Mouse (Mus musculus) kidney, postnatal 0 days (tissue): ENCODE results near the gene Mroh3. TPM values are rescaled to one million over a fixed set of nuclear protein-coding genes. Genes with fewer than 3 reads are reported as not detected.

Source experiments
- ATAC-seq: fragments of 200-750 bp; cut with Nextera tagmentation; replicated peaks from 2 replicates; pipeline ENCODE4 v1.8.0; 2017; ENCODE audit warnings: low read depth, moderate number of reproducible peaks, moderate TSS enrichment, moderate library complexity; ENCODE audit not compliant: low FRiP score
- DNase-seq: peaks from one replicate; pipeline ENCODE4 v3.0.0-alpha.2; 2016; ENCODE audit warnings: low spot score
- H3K27ac ChIP-seq: fragments of 300-500 bp; sonication (generic); 2 replicates; pipeline ENCODE4 v1.5.1; 2014; ENCODE audit warnings: mild to moderate bottlenecking
- H3K27me3 ChIP-seq: fragments of 300-500 bp; sonication (generic); 2 replicates; pipeline ENCODE4 v1.6.1; 2014; ENCODE audit warnings: low read length, mixed read lengths; ENCODE audit not compliant: insufficient read depth
- H3K36me3 ChIP-seq: fragments of 300-500 bp; sonication (generic); 2 replicates; pipeline ENCODE4 v1.6.1; 2014; ENCODE audit warnings: low read length, mixed read lengths; ENCODE audit not compliant: insufficient read depth
- H3K4me1 ChIP-seq: fragments of 300-500 bp; sonication (generic); replicated peaks from 2 replicates; pipeline ENCODE4 v1.6.1; 2014; ENCODE audit warnings: antibody characterized with exemption, low read length, mixed read lengths; ENCODE audit not compliant: insufficient read depth
- H3K4me2 ChIP-seq: fragments of 300-500 bp; sonication (generic); 2 replicates; pipeline ENCODE4 v1.6.1; 2014; ENCODE audit warnings: mild to moderate bottlenecking, low read length, moderate library complexity, mixed read lengths
- H3K4me3 ChIP-seq: fragments of 300-500 bp; sonication (generic); replicated peaks from 2 replicates; pipeline ENCODE4 v1.5.1; 2014; ENCODE audit warnings: low read depth, low read length
- H3K9ac ChIP-seq: fragments of 300-500 bp; sonication (generic); 2 replicates; pipeline ENCODE4 v1.6.1; 2014; ENCODE audit warnings: low read depth, low read length
- H3K9me3 ChIP-seq: fragments of 300-500 bp; sonication (generic); replicated peaks from 2 replicates; pipeline ENCODE4 v1.6.1; 2016; ENCODE audit warnings: low read length, inconsistent platforms, mixed read lengths
- CTCF ChIP-seq: IDR thresholded peaks from 2 replicates; pipeline ENCODE4 v1.5.1; 2016; ENCODE audit warnings: antibody characterized with exemption, low read depth, mild to moderate bottlenecking, moderate library complexity
- WGBS: fragments of 180-500 bp; shearing (Covaris S2); extraction: QIAGEN DNeasy Blood & Tissue Kit; methylation state at CpG from one replicate; pipeline ENCODE4 v1.1.7; 2014; 5-methylcytosine and 5-hydroxymethylcytosine counted together
- polyA plus RNA-seq: library from polyadenylated mRNA; unstranded; fragments of >200 nt; fragmentation: Nextera tagmentation; extraction: Ambion mirVana; gene quantifications from 2 replicates; pipeline ENCODE4 v1.2.1, GENCODE M21; 2015

Mroh3 gene
- polyA plus RNA-seq, 1 experiment from 2014 or later = not detected

DNA sequence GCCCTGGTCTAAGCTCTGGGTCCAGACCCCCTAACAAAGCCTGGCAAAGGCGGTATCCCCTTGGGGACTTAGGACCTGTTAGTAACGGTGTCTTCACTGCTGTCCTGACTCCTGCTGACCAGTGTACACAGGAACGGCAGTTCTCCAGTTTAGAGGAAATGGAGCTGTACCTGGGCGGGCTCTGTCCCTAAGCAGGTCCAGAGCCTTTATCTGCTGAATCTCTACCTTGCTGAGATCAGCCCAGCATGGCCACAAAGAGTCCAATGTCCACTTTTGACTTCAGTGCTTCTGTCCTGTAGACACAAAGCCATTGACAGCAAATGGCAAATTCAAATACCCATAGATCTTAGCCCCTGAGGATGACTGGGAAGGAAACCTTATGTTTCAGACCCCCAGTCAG lies 55.7 kb downstream of the Mroh3 start:
- H3K9ac ChIP-seq = no peak overlapping the region
- no peaks in the 10 kb centered on the region for H3K9me3 ChIP-seq
- no peaks in the 10 kb centered on the region for H3K27me3 ChIP-seq
- no peak overlapping the region for H3K27ac ChIP-seq
- H3K36me3 ChIP-seq = no peaks in the 10 kb centered on the region
- H3K4me2 ChIP-seq = no peak overlapping the region
- no peak for ATAC-seq
- TF ChIP-seq CTCF = no peak
- H3K4me1 ChIP-seq = no peaks in the 10 kb centered on the region
- WGBS = 96% methylated on average over 4 of the region's 4 CpGs
- DNase-seq = no peak
- H3K4me3 ChIP-seq = no peak overlapping the region

DNA sequence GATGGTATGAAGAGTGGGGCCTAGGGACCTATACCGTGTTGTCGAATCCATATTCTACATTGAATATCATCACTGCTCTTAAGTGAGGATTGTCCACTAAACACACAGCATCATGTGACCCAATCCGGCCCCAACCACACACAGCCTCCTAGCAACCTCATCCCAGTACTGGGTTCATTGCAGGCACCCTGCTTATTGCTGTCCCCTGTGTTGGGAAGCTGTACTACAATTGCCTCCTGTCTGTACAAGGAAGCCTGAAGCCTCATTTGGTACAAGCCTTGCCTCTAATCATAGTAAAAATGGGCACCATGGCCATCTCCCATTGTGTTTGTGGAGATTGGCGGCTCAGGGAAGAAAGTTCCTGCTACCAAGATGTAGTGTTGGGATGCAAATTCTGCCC lies 56.3 kb downstream of the Mroh3 start:
- no peaks in the 10 kb centered on the region for H3K9me3 ChIP-seq
- no peak overlapping the region for H3K4me3 ChIP-seq
- no peaks in the 10 kb centered on the region for H3K27me3 ChIP-seq
- no peak for TF ChIP-seq CTCF
- no peaks in the 10 kb centered on the region for H3K4me1 ChIP-seq
- H3K4me2 ChIP-seq = no peak overlapping the region
- DNase-seq = no peak
- H3K27ac ChIP-seq = no peak overlapping the region
- H3K36me3 ChIP-seq = no peaks in the 10 kb centered on the region
- H3K9ac ChIP-seq = no peak overlapping the region
- 97% methylated on average over 4 of the region's 4 CpGs for WGBS
- no peak for ATAC-seq

DNA sequence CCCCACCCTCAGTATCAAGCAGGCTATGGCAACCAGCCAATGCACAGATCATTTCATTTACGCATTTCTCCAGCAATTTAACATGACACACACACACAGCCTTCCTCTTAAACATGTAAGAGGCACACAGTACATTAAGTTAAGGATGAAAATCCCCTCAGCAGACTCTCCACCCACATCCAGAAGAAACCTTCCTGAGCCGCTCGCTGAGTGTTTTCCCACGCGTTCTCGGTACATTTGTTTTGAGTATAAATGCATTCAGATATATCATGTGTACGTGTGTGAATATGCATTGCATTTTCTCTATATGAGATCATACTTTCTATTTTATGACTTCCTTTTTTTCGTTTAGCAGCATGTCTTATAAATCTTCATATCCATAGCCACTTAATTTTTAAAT lies 61.3 kb downstream of the Mroh3 start:
- H3K4me3 ChIP-seq = no peak overlapping the region
- WGBS = 73% methylated on average over 8 of the region's 8 CpGs
- DNase-seq (no peak), ATAC-seq (no peak)
- TF ChIP-seq CTCF = no peak
- no peak overlapping the region for H3K9ac ChIP-seq
- no peak overlapping the region for H3K27ac ChIP-seq
- H3K4me1 ChIP-seq = no peaks in the 10 kb centered on the region
- H3K36me3 ChIP-seq = no peaks in the 10 kb centered on the region
- H3K9me3 ChIP-seq = no peaks in the 10 kb centered on the region
- no peaks in the 10 kb centered on the region for H3K27me3 ChIP-seq
- no peak overlapping the region for H3K4me2 ChIP-seq

DNA sequence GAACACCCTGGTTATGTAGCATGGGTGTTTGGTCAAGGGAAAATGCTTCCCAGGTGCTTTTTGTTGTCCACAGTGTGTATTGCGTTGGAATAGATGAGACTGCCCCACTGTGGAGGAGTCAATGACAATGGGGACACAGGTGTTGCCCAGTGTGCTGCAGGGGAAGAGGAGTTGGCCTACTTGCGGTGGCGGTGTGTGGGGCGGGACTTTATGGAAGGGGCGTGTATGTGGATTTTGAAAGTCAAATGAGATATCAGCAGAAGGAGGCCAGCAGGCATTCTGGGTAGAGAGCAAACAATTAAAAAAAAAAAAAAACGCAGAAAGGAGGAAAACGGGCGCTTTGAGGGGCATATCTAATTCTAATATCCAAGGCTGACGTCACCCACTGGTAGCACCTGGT lies 62.9 kb downstream of the Mroh3 start:
- no peaks in the 10 kb centered on the region for H3K9me3 ChIP-seq
- ATAC-seq (no peak), DNase-seq (no peak)
- H3K27me3 ChIP-seq = no peaks in the 10 kb centered on the region
- TF ChIP-seq CTCF = no peak
- 91% methylated on average over 9 of the region's 9 CpGs for WGBS
- H3K4me2 ChIP-seq = no peak overlapping the region
- H3K4me3 ChIP-seq = no peak overlapping the region
- H3K9ac ChIP-seq = no peak overlapping the region
- no peaks in the 10 kb centered on the region for H3K4me1 ChIP-seq
- H3K27ac ChIP-seq = no peak overlapping the region
- no peaks in the 10 kb centered on the region for H3K36me3 ChIP-seq

DNA sequence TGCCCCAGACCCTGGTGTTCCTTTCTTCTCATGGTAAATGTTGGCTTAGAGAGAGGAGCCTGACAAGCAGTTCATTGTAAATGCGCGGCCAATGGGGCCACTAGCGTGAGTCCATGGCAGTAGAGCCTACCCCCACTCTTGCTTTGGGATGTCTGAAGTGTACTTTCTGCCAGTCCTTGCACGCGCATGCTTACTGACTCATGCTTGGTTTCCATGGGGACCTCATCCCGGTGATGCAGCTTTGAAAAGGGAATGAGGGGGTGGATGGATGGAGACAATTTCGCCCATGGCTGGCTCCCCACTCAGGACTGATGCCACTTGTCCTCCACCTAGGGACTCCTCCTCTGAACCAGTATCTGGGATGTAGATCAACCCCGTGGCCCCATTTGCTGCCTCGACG lies 69.1 kb downstream of the Mroh3 start:
- H3K27me3 ChIP-seq = no peaks in the 10 kb centered on the region
- no peak for TF ChIP-seq CTCF
- ATAC-seq (no peak), DNase-seq (no peak)
- peaks cover 11% of the 10 kb centered on the region; the same call in 1 of the 2 replicates for H3K4me1 ChIP-seq
- no peak overlapping the region for H3K27ac ChIP-seq
- H3K36me3 ChIP-seq = no peaks in the 10 kb centered on the region
- H3K9ac ChIP-seq = no peak overlapping the region
- 86% methylated on average over 10 of the region's 10 CpGs for WGBS
- no peaks in the 10 kb centered on the region for H3K9me3 ChIP-seq
- no peak overlapping the region for H3K4me3 ChIP-seq
- H3K4me2 ChIP-seq = no peak overlapping the region

DNA sequence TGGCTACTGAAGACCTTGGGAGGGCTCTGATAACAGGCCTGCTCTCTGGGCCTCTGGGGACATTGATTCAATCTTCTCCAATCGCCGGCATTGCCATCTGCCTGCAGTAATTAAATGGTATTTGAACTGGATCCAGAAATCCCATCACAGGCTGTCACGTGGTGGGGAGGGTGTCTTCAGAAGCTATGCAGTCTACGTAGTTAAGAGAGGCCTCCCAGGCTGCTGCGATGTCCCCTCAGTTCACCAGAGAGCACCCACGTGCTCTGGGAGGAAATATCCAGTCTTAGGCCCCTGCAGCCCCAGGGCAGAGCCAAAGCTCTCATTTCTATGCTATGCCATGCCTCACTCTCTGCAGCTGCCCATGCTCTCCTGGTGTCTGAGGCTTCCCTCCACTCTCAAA lies 70.3 kb downstream of the Mroh3 start:
- H3K9me3 ChIP-seq = no peaks in the 10 kb centered on the region
- peaks cover 20% of the 10 kb centered on the region for H3K4me1 ChIP-seq
- ATAC-seq (no peak), DNase-seq (no peak)
- H3K4me3 ChIP-seq = no peak overlapping the region
- no peak for TF ChIP-seq CTCF
- 47% methylated on average over 6 of the region's 6 CpGs for WGBS
- no peaks in the 10 kb centered on the region for H3K27me3 ChIP-seq
- H3K4me2 ChIP-seq = no peak overlapping the region
- no peak overlapping the region for H3K9ac ChIP-seq
- H3K27ac ChIP-seq = no peak overlapping the region
- H3K36me3 ChIP-seq = no peaks in the 10 kb centered on the region

DNA sequence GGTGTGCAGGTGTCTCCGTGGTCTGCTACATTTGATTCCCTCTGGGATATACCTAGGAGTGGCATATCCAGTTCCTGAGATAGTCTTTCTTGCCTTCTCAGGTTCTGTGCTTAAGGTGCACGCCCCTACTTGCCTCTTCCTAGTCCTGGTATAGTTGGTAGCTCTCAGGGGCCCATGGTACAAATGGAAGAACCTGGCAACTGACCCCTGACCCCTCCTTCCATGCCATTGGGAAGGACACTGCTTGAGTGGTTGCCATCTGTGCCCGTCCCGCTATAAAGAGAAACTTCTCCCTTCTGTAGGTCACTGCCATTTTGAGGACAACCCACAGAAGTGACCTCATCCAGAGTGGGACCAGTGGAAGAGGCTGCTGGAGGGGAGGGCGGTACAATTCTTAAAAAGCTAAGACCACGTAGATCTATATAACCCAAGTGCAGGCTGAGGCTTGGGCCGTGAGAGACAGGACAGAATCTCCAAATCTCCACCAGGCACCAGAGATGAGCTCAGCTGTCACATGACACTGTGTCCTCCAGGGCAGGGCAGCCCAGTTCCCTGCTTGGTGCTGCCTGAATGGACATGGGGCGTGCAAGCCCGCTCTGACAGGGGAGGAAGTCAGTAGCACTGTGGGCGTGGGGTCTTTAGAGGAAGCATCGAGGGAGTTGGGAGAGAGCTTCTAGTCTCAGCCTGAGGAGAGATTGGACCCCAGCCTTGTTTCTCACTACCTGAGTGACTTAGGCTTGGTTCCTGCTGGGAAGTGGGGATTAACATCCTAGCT lies 71.3 kb downstream of the Mroh3 start:
- TF ChIP-seq CTCF = no peak
- no peaks in the 10 kb centered on the region for H3K36me3 ChIP-seq
- H3K4me3 ChIP-seq = no peak overlapping the region
- H3K4me1 ChIP-seq = peaks cover 28% of the 10 kb centered on the region
- no peak for ATAC-seq
- no peak overlapping the region for H3K9ac ChIP-seq
- WGBS = 76% methylated on average over 11 of the region's 11 CpGs
- no peaks in the 10 kb centered on the region for H3K27me3 ChIP-seq
- no peaks in the 10 kb centered on the region for H3K9me3 ChIP-seq
- no peak overlapping the region for H3K4me2 ChIP-seq
- H3K27ac ChIP-seq = no peak overlapping the region
- DNase-seq = no peak
